Mouse (Mus musculus): ENCODE results near the gene Cdkn1a. TPM values are rescaled to one million over a fixed set of nuclear protein-coding genes. Genes with fewer than 3 reads are reported as not detected.
"Not testable (repeated sequence)": the region's sequence is repeated elsewhere in the genome, so short reads cannot be mapped to it uniquely, and the experiment has no call there.

Cdkn1a gene
- 171 and 178 TPM in 2 replicates for polyA plus RNA-seq (2011; ENCODE audit: insufficient read depth, insufficient read length, low read depth, missing spikeins)

DNA sequence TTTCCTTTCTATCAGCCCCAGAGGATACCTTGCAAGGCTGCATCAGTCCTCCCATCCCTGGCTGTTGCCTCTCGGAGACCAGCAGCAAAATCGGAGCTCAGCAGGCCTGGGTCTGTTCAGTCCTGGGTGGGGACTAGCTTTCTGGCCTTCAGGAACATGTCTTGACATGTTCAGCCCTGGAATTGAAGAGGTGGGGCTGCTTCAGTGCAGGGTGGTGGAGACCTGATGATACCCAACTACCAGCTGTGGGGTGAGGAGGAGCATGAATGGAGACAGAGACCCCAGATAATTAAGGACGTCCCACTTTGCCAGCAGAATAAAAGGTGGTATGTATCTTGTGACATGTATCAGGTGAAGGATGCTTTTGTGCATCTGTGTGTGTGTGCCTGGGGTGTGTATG is at the start of gene Cdkn1a:
Cdkn1a (plus strand) TSS at position 201 of the 400 bp plus-strand sequence.
- TF ChIP-seq CTCF (IDR thresholded peaks at IDR 0.05; ENCODE audit: low read depth, low read length) (no peak), POLR2A (IDR thresholded peaks at IDR 0.05; ENCODE audit: insufficient read depth, low read length) (peak; percentile 21), EP300 (IDR thresholded peaks at IDR 0.05; ENCODE audit: insufficient read depth, low read depth, low read length) (peak; percentile 88)
- Histone ChIP-seq H3K27ac (ENCODE audit: insufficient read depth, low read length) (peak within 1 kb of the TSS; percentile 94), H3K9me3 (replicated peaks; ENCODE audit: control insufficient read depth, insufficient read depth, low read length, poor library complexity, severe bottlenecking) (no peaks in the 10 kb centered on the region), H3K4me3 (ENCODE audit: low read depth, low read length) (peak within 1 kb of the TSS; percentile 59), H3K9ac (ENCODE audit: low read depth, poor library complexity, severe bottlenecking) (peak within 1 kb of the TSS; percentile 66), H3K36me3 (ENCODE audit: control insufficient read depth, insufficient read depth, low read length, poor library complexity, severe bottlenecking) (no peaks in the 10 kb centered on the region; the same call in 1 of the 2 replicates), H3K4me1 (ENCODE audit: control insufficient read depth, insufficient read depth, low read length) (peaks cover 1% of the 10 kb centered on the region), H3K27me3 (ENCODE audit: control insufficient read depth, insufficient read depth, low read length, poor library complexity, severe bottlenecking) (peaks cover 5% of the 10 kb centered on the region; the same call in 1 of the 2 replicates)

- not testable (repeated sequence) for H3K4me1 ChIP-seq (ENCODE audit: control insufficient read depth, insufficient read depth, low read length); H3K27ac ChIP-seq (ENCODE audit: insufficient read depth, low read length); H3K4me3 ChIP-seq (ENCODE audit: low read depth, low read length); H3K9ac ChIP-seq (ENCODE audit: low read depth, poor library complexity, severe bottlenecking); H3K27me3 ChIP-seq (ENCODE audit: control insufficient read depth, insufficient read depth, low read length, poor library complexity, severe bottlenecking); H3K9me3 ChIP-seq (replicated peaks; ENCODE audit: control insufficient read depth, insufficient read depth, low read length, poor library complexity, severe bottlenecking)
- H3K36me3 ChIP-seq (ENCODE audit: control insufficient read depth, insufficient read depth, low read length, poor library complexity, severe bottlenecking): peaks cover 78% of the 10 kb centered on the region
Measured at GRCm38 (mm10) chr17:29041632-29042031, 49.1 kb upstream of the Cdkn1a start.

DNA sequence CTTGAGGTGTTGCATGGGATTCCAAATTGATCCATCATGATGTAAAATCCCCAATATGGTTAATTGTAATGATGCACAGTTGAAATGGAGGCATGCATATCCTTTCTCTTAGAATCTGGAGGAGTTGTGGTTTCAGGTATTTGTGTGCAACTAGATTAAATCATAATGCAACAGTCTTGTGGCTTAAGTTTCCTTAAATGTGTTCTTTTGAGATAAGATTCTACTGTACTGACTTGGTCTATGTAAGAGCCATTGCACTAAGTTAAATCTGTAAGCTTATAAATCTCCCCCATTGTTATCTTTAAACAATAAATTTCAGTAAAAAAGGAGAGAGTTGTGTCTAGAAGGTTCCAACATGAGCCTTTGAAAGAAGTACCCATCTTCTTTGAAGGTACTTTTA is 48.2 kb upstream of the Cdkn1a start:
- Histone ChIP-seq H3K27ac (ENCODE audit: insufficient read depth, low read length) (no peak overlapping the region), H3K4me3 (ENCODE audit: low read depth, low read length) (no peak overlapping the region), H3K4me1 (ENCODE audit: control insufficient read depth, insufficient read depth, low read length) (no peaks in the 10 kb centered on the region), H3K36me3 (ENCODE audit: control insufficient read depth, insufficient read depth, low read length, poor library complexity, severe bottlenecking) (peaks cover 71% of the 10 kb centered on the region), H3K9me3 (replicated peaks; ENCODE audit: control insufficient read depth, insufficient read depth, low read length, poor library complexity, severe bottlenecking) (no peaks in the 10 kb centered on the region), H3K9ac (ENCODE audit: low read depth, poor library complexity, severe bottlenecking) (no peak overlapping the region), H3K27me3 (ENCODE audit: control insufficient read depth, insufficient read depth, low read length, poor library complexity, severe bottlenecking) (no peaks in the 10 kb centered on the region)
- TF ChIP-seq POLR2A (IDR thresholded peaks at IDR 0.05; ENCODE audit: insufficient read depth, low read length) (no peak), EP300 (IDR thresholded peaks at IDR 0.05; ENCODE audit: insufficient read depth, low read depth, low read length) (no peak), CTCF (IDR thresholded peaks at IDR 0.05; ENCODE audit: low read depth, low read length) (no peak)

- TF ChIP-seq CTCF (IDR thresholded peaks at IDR 0.05; ENCODE audit: low read depth, low read length): no peak
- TF ChIP-seq EP300 (IDR thresholded peaks at IDR 0.05; ENCODE audit: insufficient read depth, low read depth, low read length): no peak
- TF ChIP-seq POLR2A (IDR thresholded peaks at IDR 0.05; ENCODE audit: insufficient read depth, low read length): no peak
- no peak overlapping the region for H3K9ac ChIP-seq (ENCODE audit: low read depth, poor library complexity, severe bottlenecking)
- H3K36me3 ChIP-seq (ENCODE audit: control insufficient read depth, insufficient read depth, low read length, poor library complexity, severe bottlenecking): peaks cover 61% of the 10 kb centered on the region
- no peaks in the 10 kb centered on the region for H3K4me1 ChIP-seq (ENCODE audit: control insufficient read depth, insufficient read depth, low read length)
- H3K27ac ChIP-seq (ENCODE audit: insufficient read depth, low read length): 0 out of 2 replicates have a peak overlapping the region, but pooled peaks have one; percentile 23
- H3K4me3 ChIP-seq (ENCODE audit: low read depth, low read length): no peak overlapping the region
- no peaks in the 10 kb centered on the region for H3K9me3 ChIP-seq (replicated peaks; ENCODE audit: control insufficient read depth, insufficient read depth, low read length, poor library complexity, severe bottlenecking)
- no peaks in the 10 kb centered on the region for H3K27me3 ChIP-seq (ENCODE audit: control insufficient read depth, insufficient read depth, low read length, poor library complexity, severe bottlenecking)
Measured at GRCm38 (mm10) chr17:29043583-29043982, 47.2 kb upstream of the Cdkn1a start.

- no peaks in the 10 kb centered on the region for H3K4me1 ChIP-seq (ENCODE audit: control insufficient read depth, insufficient read depth, low read length)
- no peaks in the 10 kb centered on the region for H3K9me3 ChIP-seq (replicated peaks; ENCODE audit: control insufficient read depth, insufficient read depth, low read length, poor library complexity, severe bottlenecking)
- H3K4me3 ChIP-seq (ENCODE audit: low read depth, low read length): no peak overlapping the region
- H3K36me3 ChIP-seq (ENCODE audit: control insufficient read depth, insufficient read depth, low read length, poor library complexity, severe bottlenecking): peaks cover 55% of the 10 kb centered on the region
- H3K9ac ChIP-seq (ENCODE audit: low read depth, poor library complexity, severe bottlenecking): no peak overlapping the region
- peak overlapping the region; percentile 18 for H3K27ac ChIP-seq (ENCODE audit: insufficient read depth, low read length)
- TF ChIP-seq POLR2A (IDR thresholded peaks at IDR 0.05; ENCODE audit: insufficient read depth, low read length): no peak
- no peaks in the 10 kb centered on the region for H3K27me3 ChIP-seq (ENCODE audit: control insufficient read depth, insufficient read depth, low read length, poor library complexity, severe bottlenecking)
Measured at GRCm38 (mm10) chr17:29044146-29044924, 46.4 kb upstream of the Cdkn1a start.

- no peak overlapping the region for H3K9ac ChIP-seq (ENCODE audit: low read depth, poor library complexity, severe bottlenecking)
- TF ChIP-seq POLR2A (IDR thresholded peaks at IDR 0.05; ENCODE audit: insufficient read depth, low read length) (no peak), EP300 (IDR thresholded peaks at IDR 0.05; ENCODE audit: insufficient read depth, low read depth, low read length) (no peak), CTCF (IDR thresholded peaks at IDR 0.05; ENCODE audit: low read depth, low read length) (no peak)
- H3K27me3 ChIP-seq (ENCODE audit: control insufficient read depth, insufficient read depth, low read length, poor library complexity, severe bottlenecking): no peaks in the 10 kb centered on the region
- peaks cover 49% of the 10 kb centered on the region for H3K36me3 ChIP-seq (ENCODE audit: control insufficient read depth, insufficient read depth, low read length, poor library complexity, severe bottlenecking)
- no peaks in the 10 kb centered on the region for H3K4me1 ChIP-seq (ENCODE audit: control insufficient read depth, insufficient read depth, low read length)
- H3K27ac ChIP-seq (ENCODE audit: insufficient read depth, low read length): no peak overlapping the region
- H3K9me3 ChIP-seq (replicated peaks; ENCODE audit: control insufficient read depth, insufficient read depth, low read length, poor library complexity, severe bottlenecking): no peaks in the 10 kb centered on the region
- H3K4me3 ChIP-seq (ENCODE audit: low read depth, low read length): no peak overlapping the region
Measured at GRCm38 (mm10) chr17:29044925-29045319, 45.9 kb upstream of the Cdkn1a start.
